In the genomic region with DNA sequence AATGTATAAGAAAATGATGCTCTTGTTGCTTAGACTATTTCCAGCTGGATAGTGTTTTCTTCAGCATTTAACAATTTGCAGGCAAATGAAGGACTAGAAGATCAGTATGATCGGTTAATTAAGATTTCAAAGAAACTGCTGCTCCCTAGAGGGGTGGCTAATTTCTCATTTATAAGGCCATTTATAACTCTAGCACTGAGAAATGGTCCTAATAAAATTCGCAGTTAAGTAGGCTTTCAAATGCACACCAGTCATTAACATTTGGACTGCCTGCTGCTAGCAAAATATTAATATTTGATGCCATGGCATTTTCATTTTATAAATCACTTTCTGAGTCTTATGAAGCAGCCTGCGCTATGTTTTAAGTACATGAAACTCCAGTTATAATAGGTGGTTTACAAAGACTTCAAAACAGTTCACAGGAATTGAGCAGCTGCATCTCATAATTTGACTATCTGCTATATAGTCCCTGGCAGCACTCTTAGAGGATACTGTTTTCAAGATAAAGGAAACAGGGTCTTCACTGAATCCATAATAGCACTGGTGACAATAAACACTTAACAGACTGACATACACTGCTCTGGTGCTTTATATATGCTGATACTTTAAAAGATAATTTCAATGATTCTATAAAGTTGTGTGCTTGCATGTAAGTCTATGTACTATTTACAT, we compare ENCODE assay signal across 19 mouse cellular contexts.
DNase-seq lines count a peak whose midpoint lies in the region; ATAC-seq and TF ChIP-seq lines count a peak whose summit lies in the region.
"Had no signal": no experiment of that assay in that cellular context is flagged by ENCODE, and none has a peak within 500 bp of the region (broad histone marks: within the 10 kb centered on the region; RNA-seq: fewer than 3 reads in every experiment).

No protein-coding gene starts in this region.

- no peak overlapping the region for H3K27ac ChIP-seq in hindbrain, embryonic 14.5 days
- no peak overlapping the region for H3K27ac ChIP-seq in hindbrain, embryonic 11.5 days (ENCODE audit: low read depth, low read length)
- H3K27ac ChIP-seq in midbrain, embryonic 16.5 days (ENCODE audit: low read length), result no peak overlapping the region
- no peak overlapping the region for H3K27ac ChIP-seq in midbrain, embryonic 10.5 days (replicated peaks)
- H3K27ac ChIP-seq in midbrain, postnatal 0 days (ENCODE audit: low read depth, low read length), result no peak overlapping the region
- H3K27ac ChIP-seq: embryonic facial prominence, embryonic 10.5 days; forebrain, embryonic 13.5 days; heart, adult 2 months; heart, embryonic 15.5 days had no signal

- H3K36me3 ChIP-seq in hindbrain, embryonic 14.5 days (replicated peaks; ENCODE audit: control insufficient read depth, insufficient read depth), result no peaks in the 10 kb centered on the region
- no peaks in the 10 kb centered on the region for H3K36me3 ChIP-seq in hindbrain, embryonic 11.5 days (ENCODE audit: control insufficient read depth, insufficient read depth, low read length)
- H3K36me3 ChIP-seq in midbrain, embryonic 16.5 days (ENCODE audit: control insufficient read depth, insufficient read depth, low read length), result no peaks in the 10 kb centered on the region
- H3K36me3 ChIP-seq in midbrain, embryonic 10.5 days, result no peaks in the 10 kb centered on the region
- H3K36me3 ChIP-seq in midbrain, postnatal 0 days (ENCODE audit: insufficient read depth, low read length), result no peaks in the 10 kb centered on the region
- H3K36me3 ChIP-seq: embryonic facial prominence, embryonic 10.5 days; heart, embryonic 15.5 days had no signal

- no peak overlapping the region for H3K4me3 ChIP-seq in hindbrain, embryonic 14.5 days (replicated peaks; ENCODE audit: low read length)
- no peak overlapping the region for H3K4me3 ChIP-seq in hindbrain, embryonic 11.5 days (ENCODE audit: low read depth, low read length)
- H3K4me3 ChIP-seq in midbrain, embryonic 16.5 days (ENCODE audit: low read depth, low read length), result no peak overlapping the region
- no peak overlapping the region for H3K4me3 ChIP-seq in midbrain, embryonic 10.5 days
- no peak overlapping the region for H3K4me3 ChIP-seq in midbrain, postnatal 0 days (ENCODE audit: low read depth, low read length)
- H3K4me3 ChIP-seq: embryonic facial prominence, embryonic 10.5 days; forebrain, embryonic 13.5 days; heart, adult 2 months; heart, embryonic 15.5 days had no signal

- WGBS in hindbrain, embryonic 14.5 days, result 55% methylated on average over 3 of the region's 3 CpGs
- WGBS in hindbrain, embryonic 11.5 days, result 78% methylated on average over 3 of the region's 3 CpGs
- WGBS in midbrain, embryonic 16.5 days, result 52% methylated on average over 3 of the region's 3 CpGs
- 81% methylated on average over 3 of the region's 3 CpGs for WGBS in midbrain, embryonic 10.5 days
- 56% methylated on average over 3 of the region's 3 CpGs for WGBS in midbrain, postnatal 0 days

- H3K4me2 ChIP-seq in hindbrain, embryonic 14.5 days (replicated peaks), result no peak overlapping the region
- no peak overlapping the region for H3K4me2 ChIP-seq in hindbrain, embryonic 11.5 days (replicated peaks; ENCODE audit: low read depth, low read length)
- H3K4me2 ChIP-seq in midbrain, embryonic 16.5 days (ENCODE audit: low read length), result no peak overlapping the region
- H3K4me2 ChIP-seq in midbrain, postnatal 0 days (ENCODE audit: low read depth, low read length, poor library complexity, severe bottlenecking), result no peak overlapping the region
- H3K4me2 ChIP-seq: forebrain, embryonic 13.5 days; heart, embryonic 11.5 days; heart, embryonic 15.5 days had no signal

- H3K9ac ChIP-seq in hindbrain, embryonic 14.5 days, result no peak overlapping the region
- H3K9ac ChIP-seq in hindbrain, embryonic 11.5 days (ENCODE audit: low read depth, low read length), result no peak overlapping the region
- no peak overlapping the region for H3K9ac ChIP-seq in midbrain, embryonic 16.5 days (ENCODE audit: low read depth, low read length)
- H3K9ac ChIP-seq in midbrain, postnatal 0 days (replicated peaks; ENCODE audit: low read length, poor library complexity, severe bottlenecking), result no peak overlapping the region
- H3K9ac ChIP-seq: forebrain, embryonic 13.5 days; forebrain, postnatal 0 days; heart, embryonic 15.5 days had no signal

- ATAC-seq in hindbrain, embryonic 14.5 days (ENCODE audit: low FRiP score), result peak; percentile 40; the same call in 1 of the 2 replicates
- no peak for ATAC-seq in hindbrain, embryonic 11.5 days (ENCODE audit: low FRiP score)
- peak; percentile 56; the same call in 1 of the 2 replicates for ATAC-seq in midbrain, embryonic 16.5 days
- no peak for ATAC-seq in midbrain, postnatal 0 days (ENCODE audit: low FRiP score)
- no peak for ATAC-seq in megakaryocyte-erythroid progenitor cell, adult 5-6 weeks (replicated peaks; ENCODE audit: low FRiP score, low TSS enrichment, poor library complexity, severe bottlenecking)
- ATAC-seq: forebrain, embryonic 13.5 days; forebrain, postnatal 0 days had no signal

- no peak for TF ChIP-seq CTCF in midbrain, postnatal 0 days (IDR thresholded peaks at IDR 0.05)

- peak; percentile 43 for DNase-seq in hindbrain, embryonic 14.5 days (ENCODE audit: low spot score)
- no peak for DNase-seq in hindbrain, embryonic 11.5 days (ENCODE audit: low spot score)
- DNase-seq in midbrain, embryonic 10.5 days (ENCODE audit: low spot score), result no peak
- DNase-seq in midbrain, postnatal 0 days (ENCODE audit: low spot score), result peak; percentile 46
- no peak for DNase-seq in embryo, embryonic 10 days (ENCODE audit: low spot score)
- DNase-seq: adrenal gland, postnatal 10 days; cerebellum, adult 11-12 months; cerebellum, adult 9-10 months; cerebellum, postnatal 25 days; forebrain, postnatal 0 days; gastrocnemius, postnatal 14 days; heart, adult 2 months; heart, postnatal 14 days had no signal

- H3K4me1 ChIP-seq in hindbrain, embryonic 14.5 days (replicated peaks; ENCODE audit: control insufficient read depth, insufficient read depth, low read length), result no peaks in the 10 kb centered on the region
- H3K4me1 ChIP-seq in hindbrain, embryonic 11.5 days (replicated peaks; ENCODE audit: control insufficient read depth, insufficient read depth, low read length), result no peaks in the 10 kb centered on the region
- peaks cover 3% of the 10 kb centered on the region; the same call in 1 of the 2 replicates for H3K4me1 ChIP-seq in midbrain, embryonic 16.5 days (ENCODE audit: control insufficient read depth, insufficient read depth, low read length)
- no peaks in the 10 kb centered on the region for H3K4me1 ChIP-seq in midbrain, embryonic 10.5 days
- no peaks in the 10 kb centered on the region for H3K4me1 ChIP-seq in midbrain, postnatal 0 days (ENCODE audit: insufficient read depth, low read length)
- H3K4me1 ChIP-seq: embryonic facial prominence, embryonic 10.5 days; forebrain, embryonic 13.5 days; heart, embryonic 15.5 days had no signal

- no peaks in the 10 kb centered on the region for H3K27me3 ChIP-seq in hindbrain, embryonic 14.5 days (ENCODE audit: control insufficient read depth, insufficient read depth, low read length)
- no peaks in the 10 kb centered on the region for H3K27me3 ChIP-seq in hindbrain, embryonic 11.5 days (ENCODE audit: control insufficient read depth, insufficient read depth, low read length)
- H3K27me3 ChIP-seq in midbrain, embryonic 16.5 days (ENCODE audit: control insufficient read depth, insufficient read depth, low read depth, low read length), result no peaks in the 10 kb centered on the region
- no peaks in the 10 kb centered on the region for H3K27me3 ChIP-seq in midbrain, embryonic 10.5 days (ENCODE audit: low read depth, poor library complexity, severe bottlenecking)
- no peaks in the 10 kb centered on the region for H3K27me3 ChIP-seq in midbrain, postnatal 0 days (ENCODE audit: insufficient read depth, low read length)
- H3K27me3 ChIP-seq: forebrain, embryonic 13.5 days; heart, embryonic 15.5 days had no signal

- no peaks in the 10 kb centered on the region for H3K9me3 ChIP-seq in hindbrain, embryonic 14.5 days (ENCODE audit: control insufficient read depth, low read length)
- H3K9me3 ChIP-seq in hindbrain, embryonic 11.5 days (ENCODE audit: control insufficient read depth, low read length), result no peaks in the 10 kb centered on the region
- H3K9me3 ChIP-seq in midbrain, embryonic 16.5 days (replicated peaks; ENCODE audit: control insufficient read depth, low read length, poor library complexity, severe bottlenecking), result no peaks in the 10 kb centered on the region
- no peaks in the 10 kb centered on the region for H3K9me3 ChIP-seq in midbrain, embryonic 10.5 days (replicated peaks)
- no peaks in the 10 kb centered on the region for H3K9me3 ChIP-seq in midbrain, postnatal 0 days (ENCODE audit: low read length)
- H3K9me3 ChIP-seq: embryonic facial prominence, embryonic 10.5 days; forebrain, embryonic 13.5 days; heart, embryonic 15.5 days had no signal

Comparison
In these comparisons a context has a peak if more than half of its experiments do, and no peak if none do; other contexts are left out.
1. ATAC-seq: peak in hindbrain, embryonic 14.5 days (single experiment) and midbrain, embryonic 16.5 days (single experiment); none in hindbrain, embryonic 11.5 days (single experiment), midbrain, postnatal 0 days (single experiment) and megakaryocyte-erythroid progenitor cell, adult 5-6 weeks (single experiment).
2. DNase-seq: peak in hindbrain, embryonic 14.5 days (single experiment) and midbrain, postnatal 0 days (single experiment); none in hindbrain, embryonic 11.5 days (single experiment), midbrain, embryonic 10.5 days (single experiment) and embryo, embryonic 10 days (single experiment).